Mouse (Mus musculus) heart, embryonic 15.5 days (tissue): ENCODE data around the gene Lpo. TPM values are rescaled to one million over a fixed set of nuclear protein-coding genes. Genes with fewer than 3 reads are reported as not detected.

ENCODE experiments used
- ATAC-seq: fragments of 200-750 bp; cut with Nextera tagmentation; replicated peaks from 2 replicates; pipeline ENCODE4 v1.8.0; 2017; ENCODE audit warnings: low read depth, moderate TSS enrichment; ENCODE audit not compliant: insufficient number of reproducible peaks, insufficient read depth, low FRiP score
- H3K27ac ChIP-seq: fragments of 300-500 bp; sonication (generic); 2 replicates; pipeline ENCODE4 v1.5.1; 2015; ENCODE audit warnings: mild to moderate bottlenecking, inconsistent platforms
- H3K27me3 ChIP-seq: fragments of 300-500 bp; sonication (generic); 2 replicates; pipeline ENCODE4 v1.6.1; 2015; ENCODE audit warnings: inconsistent platforms
- H3K36me3 ChIP-seq: fragments of 300-500 bp; sonication (generic); 2 replicates; pipeline ENCODE4 v1.6.1; 2015; ENCODE audit warnings: mild to moderate bottlenecking, inconsistent platforms
- H3K4me1 ChIP-seq: fragments of 300-500 bp; sonication (generic); replicated peaks from 2 replicates; pipeline ENCODE4 v1.6.1; 2015; ENCODE audit warnings: inconsistent platforms
- H3K4me2 ChIP-seq: fragments of 300-500 bp; sonication (generic); 2 replicates; pipeline ENCODE4 v1.6.1; 2015; ENCODE audit warnings: inconsistent platforms, mild to moderate bottlenecking, moderate library complexity
- H3K4me3 ChIP-seq: fragments of 300-500 bp; sonication (generic); 2 replicates; pipeline ENCODE4 v1.5.1; 2015; ENCODE audit warnings: mild to moderate bottlenecking, inconsistent platforms
- H3K9ac ChIP-seq: fragments of 300-500 bp; sonication (generic); 2 replicates; pipeline ENCODE4 v1.6.1; 2015; ENCODE audit warnings: mild to moderate bottlenecking, inconsistent platforms
- H3K9me3 ChIP-seq: fragments of 300-500 bp; sonication (generic); replicated peaks from 2 replicates; pipeline ENCODE4 v1.6.1; 2016; ENCODE audit warnings: inconsistent platforms
- WGBS: fragments of 180-500 bp; shearing (Covaris S2); methylation state at CpG from one replicate; pipeline ENCODE4 v1.1.7; 2015; ENCODE audit warnings: mixed read lengths; 5-methylcytosine and 5-hydroxymethylcytosine counted together
- polyA plus RNA-seq: library from polyadenylated mRNA; unstranded; fragments of >200 nt; fragmentation: Nextera tagmentation; extraction: Ambion mirVana; gene quantifications from 2 replicates; pipeline ENCODE4 v1.2.1, GENCODE M21; 2015

Gene Lpo
- polyA plus RNA-seq, 1 experiment from 2014 or later: 0.13 TPM

- WGBS: 35% methylated on average over 14 of the region's 14 CpGs
Measured at GRCm38 (mm10) chr11:87802621-87803020, 25.5 kb downstream of the Lpo start.

GRCm38 (mm10) chr11:87801711-87802275, 26.3 kb downstream of the Lpo start:
- H3K4me2 ChIP-seq: no peak overlapping the region
- H3K4me1 ChIP-seq: no peaks in the 10 kb centered on the region
- no peak overlapping the region for H3K27ac ChIP-seq
- no peak overlapping the region for H3K4me3 ChIP-seq
- H3K27me3 ChIP-seq: peaks cover 10% of the 10 kb centered on the region
- H3K36me3 ChIP-seq: no peaks in the 10 kb centered on the region
- no peak overlapping the region for H3K9ac ChIP-seq
- H3K9me3 ChIP-seq: no peaks in the 10 kb centered on the region
- no peak for ATAC-seq
- WGBS: 75% methylated on average over 22 of the region's 22 CpGs

More at GRCm38 (mm10) chr11:87802621-87803020, 25.5 kb downstream of the Lpo start:
- H3K27me3 ChIP-seq: peaks cover 10% of the 10 kb centered on the region
- no peaks in the 10 kb centered on the region for H3K9me3 ChIP-seq
- H3K9ac ChIP-seq: no peak overlapping the region
- ATAC-seq: no peak
- no peaks in the 10 kb centered on the region for H3K4me1 ChIP-seq
- no peak overlapping the region for H3K27ac ChIP-seq
- no peak overlapping the region for H3K4me3 ChIP-seq
- H3K4me2 ChIP-seq: no peak overlapping the region
- no peaks in the 10 kb centered on the region for H3K36me3 ChIP-seq

GRCm38 (mm10) chr11:87793460-87793859, 34.6 kb downstream of the Lpo start, which contains the start of gene Mpo:
TSS of gene Mpo (plus strand) at chr11:87793581.
- H3K27ac ChIP-seq: no peak within 1 kb of the TSS
- H3K9ac ChIP-seq: no peak within 1 kb of the TSS
- ATAC-seq: no peak
- no peak within 1 kb of the TSS for H3K4me3 ChIP-seq
- H3K27me3 ChIP-seq: no peaks in the 10 kb centered on the region
- no peaks in the 10 kb centered on the region for H3K36me3 ChIP-seq
- no peaks in the 10 kb centered on the region for H3K4me1 ChIP-seq
- 42% methylated on average over 3 of the region's 3 CpGs for WGBS
- no peak within 1 kb of the TSS for H3K4me2 ChIP-seq
- H3K9me3 ChIP-seq: no peaks in the 10 kb centered on the region

GRCm38 (mm10) chr11:87790088-87790487, 38.0 kb downstream of the Lpo start:
- no peak for ATAC-seq
- no peaks in the 10 kb centered on the region for H3K4me1 ChIP-seq
- WGBS: 72% methylated on average over 6 of the region's 6 CpGs

GRCm38 (mm10) chr11:87780130-87780529, 48.0 kb downstream of the Lpo start:
- ATAC-seq: no peak
- Histone ChIP-seq H3K4me2 (no peak overlapping the region), H3K4me1 (peaks cover 15% of the 10 kb centered on the region), H3K36me3 (no peaks in the 10 kb centered on the region), H3K4me3 (no peak overlapping the region), H3K27me3 (peaks cover 68% of the 10 kb centered on the region), H3K27ac (no peak overlapping the region), H3K9me3 (no peaks in the 10 kb centered on the region), H3K9ac (no peak overlapping the region)
- WGBS: 72% methylated on average over 8 of the region's 8 CpGs

More at GRCm38 (mm10) chr11:87790088-87790487, 38.0 kb downstream of the Lpo start:
- H3K27me3 ChIP-seq: 0 out of 2 replicates have a peak, but pooled peaks cover 4% of the 10 kb centered on the region
- no peak overlapping the region for H3K4me2 ChIP-seq
- no peak overlapping the region for H3K4me3 ChIP-seq
- no peak overlapping the region for H3K9ac ChIP-seq
- H3K36me3 ChIP-seq: no peaks in the 10 kb centered on the region
- no peaks in the 10 kb centered on the region for H3K9me3 ChIP-seq
- no peak overlapping the region for H3K27ac ChIP-seq

- WGBS: 75% methylated on average over 4 of the region's 4 CpGs
- H3K27ac ChIP-seq: no peak overlapping the region
- peaks cover 15% of the 10 kb centered on the region for H3K4me1 ChIP-seq
- peaks cover 70% of the 10 kb centered on the region for H3K27me3 ChIP-seq
- ATAC-seq: no peak
- no peaks in the 10 kb centered on the region for H3K36me3 ChIP-seq
- H3K4me3 ChIP-seq: no peak overlapping the region
- H3K4me2 ChIP-seq: no peak overlapping the region
- no peaks in the 10 kb centered on the region for H3K9me3 ChIP-seq
- H3K9ac ChIP-seq: no peak overlapping the region
Measured at GRCm38 (mm10) chr11:87779392-87779791, 48.7 kb downstream of the Lpo start.

- 34% methylated on average over 12 of the region's 12 CpGs for WGBS
- no peaks in the 10 kb centered on the region for H3K9me3 ChIP-seq
- H3K36me3 ChIP-seq: no peaks in the 10 kb centered on the region
- H3K9ac ChIP-seq: no peak overlapping the region
- no peak overlapping the region for H3K27ac ChIP-seq
- H3K4me3 ChIP-seq: peak overlapping the region; percentile 42
- H3K27me3 ChIP-seq: peaks cover 73% of the 10 kb centered on the region
- H3K4me1 ChIP-seq: peaks cover 15% of the 10 kb centered on the region
- ATAC-seq: no peak
- H3K4me2 ChIP-seq: peak overlapping the region; percentile 72
Measured at GRCm38 (mm10) chr11:87778915-87779314, 49.2 kb downstream of the Lpo start.

GRCm38 (mm10) chr11:87778100-87778765, 49.9 kb downstream of the Lpo start:
- Histone ChIP-seq H3K27ac (no peak overlapping the region), H3K4me3 (peak overlapping the region; percentile 42), H3K36me3 (no peaks in the 10 kb centered on the region), H3K4me2 (peak overlapping the region; percentile 72), H3K4me1 (peaks cover 15% of the 10 kb centered on the region), H3K9ac (peak overlapping the region; percentile 43), H3K27me3 (peaks cover 68% of the 10 kb centered on the region), H3K9me3 (no peaks in the 10 kb centered on the region)
- peak; percentile 61; the same call in 1 of the 2 replicates for ATAC-seq
- 13% methylated on average over 31 of the region's 32 CpGs for WGBS

GRCm38 (mm10) chr11:87772354-87772753, 55.7 kb downstream of the Lpo start:
- ATAC-seq: no peak
- Histone ChIP-seq H3K9ac (no peak overlapping the region), H3K27ac (no peak overlapping the region), H3K4me3 (no peak overlapping the region), H3K4me2 (no peak overlapping the region), H3K27me3 (peaks cover 34% of the 10 kb centered on the region), H3K36me3 (no peaks in the 10 kb centered on the region), H3K9me3 (no peaks in the 10 kb centered on the region), H3K4me1 (no peaks in the 10 kb centered on the region)
- 85% methylated on average over 3 of the region's 3 CpGs for WGBS

- H3K4me2 ChIP-seq: no peak overlapping the region
- no peaks in the 10 kb centered on the region for H3K9me3 ChIP-seq
- no peak overlapping the region for H3K27ac ChIP-seq
- H3K9ac ChIP-seq: no peak overlapping the region
- H3K4me1 ChIP-seq: no peaks in the 10 kb centered on the region
- peaks cover 37% of the 10 kb centered on the region for H3K27me3 ChIP-seq
- 50% methylated on average over 3 of the region's 3 CpGs for WGBS
- H3K4me3 ChIP-seq: no peak overlapping the region
- ATAC-seq: no peak
- no peaks in the 10 kb centered on the region for H3K36me3 ChIP-seq
Measured at GRCm38 (mm10) chr11:87770989-87771388, 57.1 kb downstream of the Lpo start.

- no peaks in the 10 kb centered on the region for H3K36me3 ChIP-seq
- no peak overlapping the region for H3K4me3 ChIP-seq
- peaks cover 50% of the 10 kb centered on the region for H3K27me3 ChIP-seq
- no peak for ATAC-seq
- H3K27ac ChIP-seq: no peak overlapping the region
- 72% methylated on average over 4 of the region's 4 CpGs for WGBS
- no peak overlapping the region for H3K4me2 ChIP-seq
- peaks cover 10% of the 10 kb centered on the region for H3K4me1 ChIP-seq
- H3K9ac ChIP-seq: no peak overlapping the region
- no peaks in the 10 kb centered on the region for H3K9me3 ChIP-seq
Measured at GRCm38 (mm10) chr11:87768745-87769144, 59.3 kb downstream of the Lpo start.
